Mouse (Mus musculus) kidney, postnatal 0 days (tissue): ENCODE data around the gene Noxred1. TPM values are rescaled to one million over a fixed set of nuclear protein-coding genes. Genes with fewer than 3 reads are reported as not detected.

Source experiments
- ATAC-seq: fragments of 200-750 bp; cut with Nextera tagmentation; replicated peaks from 2 replicates; pipeline ENCODE4 v1.8.0; 2017; ENCODE audit warnings: low read depth, moderate number of reproducible peaks, moderate TSS enrichment, moderate library complexity; ENCODE audit not compliant: low FRiP score
- DNase-seq: peaks from one replicate; pipeline ENCODE4 v3.0.0-alpha.2; 2016; ENCODE audit warnings: low spot score
- H3K27ac ChIP-seq: fragments of 300-500 bp; sonication (generic); 2 replicates; pipeline ENCODE4 v1.5.1; 2014; ENCODE audit warnings: mild to moderate bottlenecking
- H3K27me3 ChIP-seq: fragments of 300-500 bp; sonication (generic); 2 replicates; pipeline ENCODE4 v1.6.1; 2014; ENCODE audit warnings: low read length, mixed read lengths; ENCODE audit not compliant: insufficient read depth
- H3K36me3 ChIP-seq: fragments of 300-500 bp; sonication (generic); 2 replicates; pipeline ENCODE4 v1.6.1; 2014; ENCODE audit warnings: low read length, mixed read lengths; ENCODE audit not compliant: insufficient read depth
- H3K4me1 ChIP-seq: fragments of 300-500 bp; sonication (generic); replicated peaks from 2 replicates; pipeline ENCODE4 v1.6.1; 2014; ENCODE audit warnings: antibody characterized with exemption, low read length, mixed read lengths; ENCODE audit not compliant: insufficient read depth
- H3K4me2 ChIP-seq: fragments of 300-500 bp; sonication (generic); 2 replicates; pipeline ENCODE4 v1.6.1; 2014; ENCODE audit warnings: mild to moderate bottlenecking, low read length, moderate library complexity, mixed read lengths
- H3K4me3 ChIP-seq: fragments of 300-500 bp; sonication (generic); replicated peaks from 2 replicates; pipeline ENCODE4 v1.5.1; 2014; ENCODE audit warnings: low read depth, low read length
- H3K9ac ChIP-seq: fragments of 300-500 bp; sonication (generic); 2 replicates; pipeline ENCODE4 v1.6.1; 2014; ENCODE audit warnings: low read depth, low read length
- H3K9me3 ChIP-seq: fragments of 300-500 bp; sonication (generic); replicated peaks from 2 replicates; pipeline ENCODE4 v1.6.1; 2016; ENCODE audit warnings: low read length, inconsistent platforms, mixed read lengths
- CTCF ChIP-seq: IDR thresholded peaks from 2 replicates; pipeline ENCODE4 v1.5.1; 2016; ENCODE audit warnings: antibody characterized with exemption, low read depth, mild to moderate bottlenecking, moderate library complexity
- WGBS: fragments of 180-500 bp; shearing (Covaris S2); extraction: QIAGEN DNeasy Blood & Tissue Kit; methylation state at CpG from one replicate; pipeline ENCODE4 v1.1.7; 2014; 5-methylcytosine and 5-hydroxymethylcytosine counted together
- polyA plus RNA-seq: library from polyadenylated mRNA; unstranded; fragments of >200 nt; fragmentation: Nextera tagmentation; extraction: Ambion mirVana; gene quantifications from 2 replicates; pipeline ENCODE4 v1.2.1, GENCODE M21; 2015

The Noxred1 gene
- 0.17 TPM in 1 of 2 replicates, not detected in the other for polyA plus RNA-seq

- Histone ChIP-seq H3K4me3 (no peak within 1 kb of the TSS), H3K4me1 (no peaks in the 10 kb centered on the region), H3K27ac (no peak within 1 kb of the TSS), H3K4me2 (no peak within 1 kb of the TSS), H3K9me3 (no peaks in the 10 kb centered on the region), H3K27me3 (no peaks in the 10 kb centered on the region), H3K36me3 (peaks cover 38% of the 10 kb centered on the region), H3K9ac (no peak within 1 kb of the TSS)
- 84% methylated on average over 1 of the region's 1 CpGs for WGBS
- TF ChIP-seq CTCF, result no peak
- DNase-seq (no peak), ATAC-seq (no peak)
Measured at GRCm38 (mm10) chr12:87238632-87239031, at the start of gene Noxred1. Gene Noxred1, minus strand, starts transcription at chr12:87238732.

GRCm38 (mm10) chr12:87284726-87285125 is 46.2 kb upstream of the Noxred1 start:
- no peak overlapping the region for H3K4me3 ChIP-seq
- TF ChIP-seq CTCF, result no peak
- no peak overlapping the region for H3K9ac ChIP-seq
- no peaks in the 10 kb centered on the region for H3K9me3 ChIP-seq
- ATAC-seq (no peak), DNase-seq (no peak)
- H3K4me1 ChIP-seq, result 0 out of 2 replicates have a peak, but pooled peaks cover under 1% of the 10 kb centered on the region
- H3K36me3 ChIP-seq, result no peaks in the 10 kb centered on the region
- no peak overlapping the region for H3K27ac ChIP-seq
- H3K4me2 ChIP-seq, result no peak overlapping the region
- no peaks in the 10 kb centered on the region for H3K27me3 ChIP-seq
- WGBS, result 86% methylated on average over 5 of the region's 5 CpGs

- DNase-seq (no peak), ATAC-seq (no peak)
- Histone ChIP-seq H3K27ac (no peak overlapping the region), H3K4me1 (peaks cover 5% of the 10 kb centered on the region; the same call in 1 of the 2 replicates), H3K9ac (no peak overlapping the region), H3K9me3 (no peaks in the 10 kb centered on the region), H3K36me3 (no peaks in the 10 kb centered on the region), H3K4me3 (no peak overlapping the region), H3K27me3 (no peaks in the 10 kb centered on the region), H3K4me2 (no peak overlapping the region)
- TF ChIP-seq CTCF, result no peak
- WGBS, result 76% methylated on average over 4 of the region's 4 CpGs
Measured at GRCm38 (mm10) chr12:87284268-87284667, 45.7 kb upstream of the Noxred1 start.

- no peaks in the 10 kb centered on the region for H3K27me3 ChIP-seq
- H3K4me2 ChIP-seq, result no peak overlapping the region
- TF ChIP-seq CTCF, result no peak
- DNase-seq, result no peak
- H3K27ac ChIP-seq, result no peak overlapping the region
- no peak for ATAC-seq
- no peak overlapping the region for H3K4me3 ChIP-seq
- H3K36me3 ChIP-seq, result no peaks in the 10 kb centered on the region
- no peaks in the 10 kb centered on the region for H3K9me3 ChIP-seq
- H3K4me1 ChIP-seq, result peaks cover 10% of the 10 kb centered on the region; the same call in 1 of the 2 replicates
- WGBS, result 77% methylated on average over 7 of the region's 7 CpGs
- H3K9ac ChIP-seq, result no peak overlapping the region
Measured at GRCm38 (mm10) chr12:87283706-87284105, 45.2 kb upstream of the Noxred1 start.

- no peak overlapping the region for H3K4me2 ChIP-seq
- no peak overlapping the region for H3K27ac ChIP-seq
- H3K36me3 ChIP-seq, result no peaks in the 10 kb centered on the region
- H3K9me3 ChIP-seq, result no peaks in the 10 kb centered on the region
- ATAC-seq (no peak), DNase-seq (no peak)
- no peaks in the 10 kb centered on the region for H3K27me3 ChIP-seq
- peaks cover 10% of the 10 kb centered on the region; the same call in 1 of the 2 replicates for H3K4me1 ChIP-seq
- WGBS, result 97% methylated on average over 4 of the region's 4 CpGs
- TF ChIP-seq CTCF, result no peak
- no peak overlapping the region for H3K9ac ChIP-seq
- H3K4me3 ChIP-seq, result no peak overlapping the region
Measured at GRCm38 (mm10) chr12:87282743-87283142, 44.2 kb upstream of the Noxred1 start.

- WGBS, result 79% methylated on average over 1 of the region's 1 CpGs
- H3K4me2 ChIP-seq, result no peak overlapping the region
- H3K36me3 ChIP-seq, result 0 out of 2 replicates have a peak, but pooled peaks cover under 1% of the 10 kb centered on the region
- H3K27me3 ChIP-seq, result no peaks in the 10 kb centered on the region
- no peak overlapping the region for H3K4me3 ChIP-seq
- no peak overlapping the region for H3K27ac ChIP-seq
- H3K4me1 ChIP-seq, result peaks cover 10% of the 10 kb centered on the region; the same call in 1 of the 2 replicates
- no peak for DNase-seq
- no peak overlapping the region for H3K9ac ChIP-seq
- H3K9me3 ChIP-seq, result no peaks in the 10 kb centered on the region
- TF ChIP-seq CTCF, result no peak
- ATAC-seq, result no peak
Measured at GRCm38 (mm10) chr12:87281766-87282165, 43.2 kb upstream of the Noxred1 start.

GRCm38 (mm10) chr12:87279879-87280278 is 41.3 kb upstream of the Noxred1 start:
- 46% methylated on average over 14 of the region's 14 CpGs for WGBS
- H3K4me1 ChIP-seq, result peaks cover 10% of the 10 kb centered on the region; the same call in 1 of the 2 replicates
- 0 out of 2 replicates have a peak, but pooled peaks cover 10% of the 10 kb centered on the region for H3K36me3 ChIP-seq
- no peaks in the 10 kb centered on the region for H3K27me3 ChIP-seq
- H3K27ac ChIP-seq, result no peak overlapping the region
- DNase-seq (no peak), ATAC-seq (0 out of 2 replicates have a peak, but pooled peaks have one; percentile 1)
- H3K9ac ChIP-seq, result no peak overlapping the region
- no peak overlapping the region for H3K4me2 ChIP-seq
- no peaks in the 10 kb centered on the region for H3K9me3 ChIP-seq
- H3K4me3 ChIP-seq, result no peak overlapping the region
- peak; percentile 34; the same call in 1 of the 2 replicates for TF ChIP-seq CTCF
